Mouse (Mus musculus): ENCODE results near the gene Uroc1. TPM values are rescaled to one million over a fixed set of nuclear protein-coding genes. Genes with fewer than 3 reads are reported as not detected.

Uroc1 gene
- polyA plus RNA-seq, 1 experiment from 2014 or later: not detected

- Histone ChIP-seq H3K9ac (replicated peaks; ENCODE audit: low read depth, low read length) (no peak overlapping the region), H3K9me3 (ENCODE audit: control insufficient read depth, low read length) (no peaks in the 10 kb centered on the region), H3K4me2 (ENCODE audit: low read depth, low read length) (no peak overlapping the region), H3K4me1 (ENCODE audit: control insufficient read depth, insufficient read depth, low read length) (no peaks in the 10 kb centered on the region), H3K27ac (ENCODE audit: low read depth, low read length) (no peak overlapping the region), H3K4me3 (ENCODE audit: low read depth, low read length) (no peak overlapping the region), H3K36me3 (ENCODE audit: control insufficient read depth, insufficient read depth, low read length) (peaks cover 10% of the 10 kb centered on the region; the same call in 1 of the 2 replicates), H3K27me3 (ENCODE audit: control insufficient read depth, insufficient read depth, low read length) (no peaks in the 10 kb centered on the region)
- no peak for ATAC-seq (ENCODE audit: low read depth)
Observed at GRCm38 (mm10) chr6:90408632-90409031, 75.5 kb downstream of the Uroc1 start.

GRCm38 (mm10) chr6:90410972-90411371 lies 77.9 kb downstream of the Uroc1 start:
- Histone ChIP-seq H3K9ac (replicated peaks; ENCODE audit: low read depth, low read length) (no peak overlapping the region), H3K4me3 (ENCODE audit: low read depth, low read length) (no peak overlapping the region), H3K9me3 (ENCODE audit: control insufficient read depth, low read length) (no peaks in the 10 kb centered on the region), H3K27me3 (ENCODE audit: control insufficient read depth, insufficient read depth, low read length) (no peaks in the 10 kb centered on the region), H3K27ac (ENCODE audit: low read depth, low read length) (no peak overlapping the region), H3K4me1 (ENCODE audit: control insufficient read depth, insufficient read depth, low read length) (no peaks in the 10 kb centered on the region), H3K4me2 (ENCODE audit: low read depth, low read length) (no peak overlapping the region), H3K36me3 (ENCODE audit: control insufficient read depth, insufficient read depth, low read length) (no peaks in the 10 kb centered on the region)
- 73% methylated on average over 1 of the region's 1 CpGs for WGBS
- ATAC-seq (ENCODE audit: low read depth): no peak

GRCm38 (mm10) chr6:90411926-90412325 lies 78.8 kb downstream of the Uroc1 start:
- Histone ChIP-seq H3K4me1 (ENCODE audit: control insufficient read depth, insufficient read depth, low read length) (no peaks in the 10 kb centered on the region), H3K4me3 (ENCODE audit: low read depth, low read length) (no peak overlapping the region), H3K4me2 (ENCODE audit: low read depth, low read length) (no peak overlapping the region), H3K9me3 (ENCODE audit: control insufficient read depth, low read length) (no peaks in the 10 kb centered on the region), H3K9ac (replicated peaks; ENCODE audit: low read depth, low read length) (no peak overlapping the region), H3K27ac (ENCODE audit: low read depth, low read length) (no peak overlapping the region), H3K27me3 (ENCODE audit: control insufficient read depth, insufficient read depth, low read length) (no peaks in the 10 kb centered on the region), H3K36me3 (ENCODE audit: control insufficient read depth, insufficient read depth, low read length) (no peaks in the 10 kb centered on the region)
- WGBS: 83% methylated on average over 7 of the region's 7 CpGs
- ATAC-seq (ENCODE audit: low read depth): no peak

Other genes starting within 250 kb of the Uroc1 start
- gene Vmn1r50, start 231.9 kb upstream of the Uroc1 start, polyA plus RNA-seq (2014; fragmentation: Nextera tagmentation; extraction: Ambion mirVana): not detected in 2 replicates
- gene Vmn1r51, start 210.7 kb upstream of the Uroc1 start, polyA plus RNA-seq (2014; fragmentation: Nextera tagmentation; extraction: Ambion mirVana): 0.05 TPM in 1 of 2 replicates, not detected in the other
- gene Vmn1r52, start 158.5 kb upstream of the Uroc1 start, polyA plus RNA-seq (2014; fragmentation: Nextera tagmentation; extraction: Ambion mirVana): not detected in 2 replicates
- not detected in 2 replicates for gene V1ra8, start 130.5 kb upstream of the Uroc1 start, polyA plus RNA-seq (2014; fragmentation: Nextera tagmentation; extraction: Ambion mirVana)
- not detected in 2 replicates for gene Vmn1r53, start 108.8 kb upstream of the Uroc1 start, polyA plus RNA-seq (2014; fragmentation: Nextera tagmentation; extraction: Ambion mirVana)
- not detected in 2 replicates for gene Vmn1r54, start 87.0 kb upstream of the Uroc1 start, polyA plus RNA-seq (2014; fragmentation: Nextera tagmentation; extraction: Ambion mirVana)
- not detected in 2 replicates for gene BC048671, start 32.1 kb upstream of the Uroc1 start, polyA plus RNA-seq (2014; fragmentation: Nextera tagmentation; extraction: Ambion mirVana)
- 0.21 and 0.28 TPM in 2 replicates for gene Chst13, start 8.1 kb upstream of the Uroc1 start, polyA plus RNA-seq (2014; fragmentation: Nextera tagmentation; extraction: Ambion mirVana)
- 13.7 and 16.4 TPM in 2 replicates for gene Zxdc, start 36.2 kb downstream of the Uroc1 start, polyA plus RNA-seq (2014; fragmentation: Nextera tagmentation; extraction: Ambion mirVana)
- 7.4 and 8.5 TPM in 2 replicates for gene Cfap100, start 95.5 kb downstream of the Uroc1 start, polyA plus RNA-seq (2014; fragmentation: Nextera tagmentation; extraction: Ambion mirVana)
- gene Klf15, start 129.3 kb downstream of the Uroc1 start, polyA plus RNA-seq (2014; fragmentation: Nextera tagmentation; extraction: Ambion mirVana): 16.1 and 16.6 TPM in 2 replicates
- gene Aldh1l1, start 153.1 kb downstream of the Uroc1 start, polyA plus RNA-seq (2014; fragmentation: Nextera tagmentation; extraction: Ambion mirVana): 53.3 and 53.5 TPM in 2 replicates